In the genomic region with DNA sequence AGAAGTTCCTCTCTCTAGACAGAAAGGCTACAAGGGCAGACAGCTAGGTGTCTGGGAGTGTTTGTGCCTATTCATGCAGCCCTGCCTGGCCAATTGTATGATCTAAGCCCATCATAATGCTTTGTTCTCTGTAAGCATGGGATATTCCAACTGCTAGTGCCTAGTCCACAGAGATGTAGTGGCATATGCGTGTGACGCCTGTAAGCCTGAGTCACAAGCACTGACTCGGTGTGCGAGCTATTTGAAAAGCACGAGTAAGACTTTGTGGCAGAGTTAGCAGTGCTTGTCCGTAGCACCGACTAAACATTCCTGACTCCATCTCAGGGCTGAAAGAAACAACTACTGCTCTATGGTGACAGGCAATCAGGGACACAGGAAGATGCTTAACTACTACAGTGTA, we compare ENCODE assay signal across 27 mouse cellular contexts.
DNase-seq lines count a peak whose midpoint lies in the region; ATAC-seq and TF ChIP-seq lines count a peak whose summit lies in the region.
"Had no signal": no experiment of that assay in that cellular context is flagged by ENCODE, and none has a peak within 500 bp of the region (broad histone marks: within the 10 kb centered on the region; RNA-seq: fewer than 3 reads in every experiment).

No protein-coding gene starts in this region.

- no peak for ATAC-seq in forebrain, embryonic 14.5 days
- no peak for ATAC-seq in forebrain, embryonic 11.5 days (replicated peaks; ENCODE audit: low FRiP score)
- ATAC-seq: forebrain, embryonic 16.5 days; hindbrain, postnatal 0 days; intestine, embryonic 16.5 days; liver, embryonic 12.5 days; midbrain, embryonic 16.5 days had no signal

- H3K4me3 ChIP-seq in forebrain, embryonic 14.5 days (ENCODE audit: low read depth, low read length) = no peak overlapping the region
- H3K4me3 ChIP-seq in forebrain, embryonic 11.5 days (ENCODE audit: low read depth, low read length) = no peak overlapping the region
- H3K4me3 ChIP-seq in layer of hippocampus, adult 2 months = no peak overlapping the region
- no peak overlapping the region for H3K4me3 ChIP-seq in embryonic fibroblast, embryonic 13.5 days (ENCODE audit: insufficient read depth, low read length)
- H3K4me3 ChIP-seq: heart, embryonic 15.5 days; limb, embryonic 13.5 days; liver, embryonic 12.5 days; myocyte had no signal

- no peaks in the 10 kb centered on the region for H3K27me3 ChIP-seq in forebrain, embryonic 14.5 days (replicated peaks; ENCODE audit: control insufficient read depth, insufficient read depth, low read length)
- H3K27me3 ChIP-seq in forebrain, embryonic 11.5 days (ENCODE audit: control insufficient read depth, insufficient read depth, low read length) = no peaks in the 10 kb centered on the region
- H3K27me3 ChIP-seq: heart, embryonic 15.5 days; limb, embryonic 13.5 days; liver, embryonic 12.5 days had no signal

- no peak overlapping the region for H3K4me2 ChIP-seq in forebrain, embryonic 14.5 days (ENCODE audit: low read length)
- no peak overlapping the region for H3K4me2 ChIP-seq in forebrain, embryonic 11.5 days (ENCODE audit: low read depth, low read length, severe bottlenecking)
- H3K4me2 ChIP-seq: heart, embryonic 15.5 days; limb, embryonic 13.5 days; liver, embryonic 12.5 days had no signal

- peaks cover 10% of the 10 kb centered on the region for H3K4me1 ChIP-seq in forebrain, embryonic 14.5 days (ENCODE audit: control insufficient read depth, insufficient read depth, low read length)
- peaks cover 10% of the 10 kb centered on the region; the same call in 1 of the 2 replicates for H3K4me1 ChIP-seq in forebrain, embryonic 11.5 days (replicated peaks; ENCODE audit: control insufficient read depth, insufficient read depth, low read length)
- no peaks in the 10 kb centered on the region for H3K4me1 ChIP-seq in embryonic fibroblast, embryonic 13.5 days (ENCODE audit: control insufficient read depth, insufficient read depth, low read length)
- H3K4me1 ChIP-seq: liver, embryonic 12.5 days had no signal

- H3K27ac ChIP-seq in forebrain, embryonic 14.5 days (ENCODE audit: low read depth, low read length) = peak overlapping the region; percentile 7; the same call in 1 of the 2 replicates
- no peak overlapping the region for H3K27ac ChIP-seq in forebrain, embryonic 11.5 days (ENCODE audit: low read depth, low read length)
- peak overlapping the region; percentile 82; the same call in 1 of the 2 replicates for H3K27ac ChIP-seq in layer of hippocampus, adult 2 months
- H3K27ac ChIP-seq in embryonic fibroblast, embryonic 13.5 days (ENCODE audit: insufficient read depth, low read length) = peak overlapping the region; percentile 52; the same call in 1 of the 2 replicates
- H3K27ac ChIP-seq: heart, embryonic 15.5 days; hindbrain, postnatal 0 days; limb, embryonic 13.5 days; liver, embryonic 12.5 days had no signal

- no peak for TF ChIP-seq POLR2A in embryonic fibroblast, embryonic 13.5 days (IDR thresholded peaks at IDR 0.05; ENCODE audit: low read depth, low read length)

- TF ChIP-seq CTCF in layer of hippocampus, adult 2 months (conservative IDR thresholded peaks at IDR 0.05) = no peak
- no peak for TF ChIP-seq CTCF in embryonic fibroblast, embryonic 13.5 days (IDR thresholded peaks at IDR 0.05; ENCODE audit: borderline replicate concordance, insufficient read depth, low read length)

- H3K36me3 ChIP-seq in forebrain, embryonic 14.5 days (ENCODE audit: control insufficient read depth, insufficient read depth, low read length) = peaks cover 73% of the 10 kb centered on the region
- H3K36me3 ChIP-seq in forebrain, embryonic 11.5 days (ENCODE audit: control insufficient read depth, insufficient read depth, low read length) = no peaks in the 10 kb centered on the region
- H3K36me3 ChIP-seq: limb, embryonic 13.5 days; liver, embryonic 12.5 days had no signal

- 89% methylated on average over 7 of the region's 7 CpGs for WGBS in forebrain, embryonic 14.5 days
- WGBS in forebrain, embryonic 11.5 days = 86% methylated on average over 7 of the region's 7 CpGs

- no peaks in the 10 kb centered on the region for H3K9me3 ChIP-seq in forebrain, embryonic 14.5 days (replicated peaks; ENCODE audit: control insufficient read depth, low read length)
- H3K9me3 ChIP-seq in forebrain, embryonic 11.5 days (ENCODE audit: control insufficient read depth, low read length) = no peaks in the 10 kb centered on the region
- H3K9me3 ChIP-seq: heart, embryonic 15.5 days; limb, embryonic 13.5 days; liver, embryonic 12.5 days had no signal

- no peak overlapping the region for H3K9ac ChIP-seq in forebrain, embryonic 14.5 days (ENCODE audit: low read length)
- H3K9ac ChIP-seq in forebrain, embryonic 11.5 days (ENCODE audit: low read length) = no peak overlapping the region
- H3K9ac ChIP-seq: heart, embryonic 15.5 days; limb, embryonic 13.5 days; liver, embryonic 12.5 days had no signal

- no peak for DNase-seq in forebrain, embryonic 14.5 days (ENCODE audit: low spot score)
- no peak for DNase-seq in forebrain, embryonic 11.5 days (ENCODE audit: low spot score)
- no peak for DNase-seq in layer of hippocampus, adult 2 months (ENCODE audit: low spot score in 2 of 2)
- DNase-seq in layer of hippocampus, adult 9-11 months = no peak
- peak; percentile 63 for DNase-seq in 3T3-L1 (ENCODE audit: low read depth, low spot score)
- DNase-seq in thymus, postnatal 10 days (ENCODE audit: low spot score in 2 of 2) = no peak
- DNase-seq: adrenal gland, adult 2 months; cerebellum, adult 11-12 months; cerebellum, postnatal 14 days; heart, postnatal 4 days; kidney, adult 9 months; kidney, postnatal 14 days; layer of hippocampus, postnatal 36 days; lung, adult 18-20 months; lung, postnatal 4 days; right cerebral cortex, postnatal 14 days; spleen, adult 18-20 months; thymus, postnatal 14 days had no signal
